Comparison of ENCODE assay signal across 8 mouse cellular contexts in the genomic region with DNA sequence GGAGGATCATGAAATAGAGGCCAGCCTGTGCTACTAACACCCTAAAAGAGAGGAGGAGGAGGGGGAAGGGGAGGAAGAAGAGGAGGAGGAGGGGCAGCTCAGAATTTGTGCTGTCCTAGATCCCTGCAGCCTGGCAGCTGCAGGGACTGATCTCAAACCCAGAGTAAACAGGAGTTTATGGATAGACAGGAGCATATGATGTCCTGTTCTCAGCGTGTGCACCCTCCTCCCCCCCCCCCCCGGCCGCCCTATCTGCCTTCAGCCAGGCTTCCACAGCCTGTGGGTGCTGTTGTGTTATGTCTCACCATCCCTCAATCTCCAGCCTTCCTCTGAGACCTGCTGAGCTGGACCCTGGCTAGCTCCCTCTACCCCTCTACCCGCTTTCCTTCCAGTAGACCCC. TPM values are rescaled to one million over a fixed set of nuclear protein-coding genes. Genes with fewer than 3 reads are reported as not detected.
DNase-seq lines count a peak whose midpoint lies in the region; ATAC-seq and TF ChIP-seq lines count a peak whose summit lies in the region.

A gene (minus strand): TSS at position 101 of the 400 bp plus-strand sequence.

- intact Hi-C loops in gastrocnemius, adult 2 months (cut with DNase I) = loop anchor here (5.0 kb wide), 2 partner anchors 97 to 158 kb away; a partner anchor contains a TSS

- H3K4me1 ChIP-seq in hindbrain, postnatal 0 days (ENCODE audit: insufficient read depth, low read length) = peaks cover 10% of the 10 kb centered on the region
- H3K4me1 ChIP-seq in megakaryocyte, embryonic 14.5 days = peaks cover 71% of the 10 kb centered on the region

- no peaks in the 10 kb centered on the region for H3K27me3 ChIP-seq in hindbrain, postnatal 0 days (ENCODE audit: insufficient read depth, low read length)
- H3K27me3 ChIP-seq in megakaryocyte, embryonic 14.5 days (replicated peaks) = peaks cover 7% of the 10 kb centered on the region

- DNase-seq in frontal cortex, postnatal 36 days (ENCODE audit: low spot score in 2 of 2) = no peak
- no peak for DNase-seq in adrenal gland, adult 8-10 months
- DNase-seq in gastrocnemius, adult 2 months = no peak
- DNase-seq in hindbrain, postnatal 0 days (ENCODE audit: low spot score) = no peak
- DNase-seq in thymus, postnatal 10 days (ENCODE audit: low spot score in 2 of 2) = no peak
- no peak for DNase-seq in testis, postnatal 10 days (ENCODE audit: low spot score)

- WGBS in hindbrain, postnatal 0 days = 64% methylated on average over 2 of the region's 4 CpGs

- H3K9me3 ChIP-seq in hindbrain, postnatal 0 days (ENCODE audit: low read length) = no peaks in the 10 kb centered on the region
- 0 out of 2 replicates have a peak, but pooled peaks cover 10% of the 10 kb centered on the region for H3K9me3 ChIP-seq in megakaryocyte, embryonic 14.5 days

- H3K9ac ChIP-seq in hindbrain, postnatal 0 days (replicated peaks; ENCODE audit: low read length) = peak within 1 kb of the TSS; percentile 97

- peak; percentile 48; the same call in 1 of the 2 replicates for ATAC-seq in frontal cortex, adult (ENCODE audit: low TSS enrichment)
- ATAC-seq in hindbrain, postnatal 0 days = no peak; the same call in 1 of the 2 replicates

- H3K4me2 ChIP-seq in hindbrain, postnatal 0 days (ENCODE audit: low read depth, low read length) = peak within 1 kb of the TSS; percentile 82

- H3K4me3 ChIP-seq in gastrocnemius, adult 2 months = peak within 1 kb of the TSS; percentile 94
- H3K4me3 ChIP-seq in hindbrain, postnatal 0 days (ENCODE audit: low read length) = peak within 1 kb of the TSS; percentile 77
- H3K4me3 ChIP-seq in megakaryocyte, embryonic 14.5 days (replicated peaks) = peak within 1 kb of the TSS; percentile 98

- H3K27ac ChIP-seq in gastrocnemius, adult 2 months = peak within 1 kb of the TSS; percentile 90
- H3K27ac ChIP-seq in hindbrain, postnatal 0 days = peak within 1 kb of the TSS; percentile 91

- TF ChIP-seq CTCF in gastrocnemius, adult 2 months (IDR thresholded peaks at IDR 0.05) = no peak
- TF ChIP-seq CTCF in hindbrain, postnatal 0 days (IDR thresholded peaks at IDR 0.05; ENCODE audit: low read depth) = no peak

- peaks cover 10% of the 10 kb centered on the region; the same call in 1 of the 2 replicates for H3K36me3 ChIP-seq in hindbrain, postnatal 0 days (ENCODE audit: insufficient read depth, low read length)
- H3K36me3 ChIP-seq in megakaryocyte, embryonic 14.5 days (replicated peaks; ENCODE audit: low read length) = peaks cover 26% of the 10 kb centered on the region

RNA-seq across cellular contexts. Expression of the gene that starts here (rescaled TPM):
- 10 to 100 TPM; 30.6 to 34.9 (median 32.4) TPM for total RNA-seq in adrenal gland, adult 8-10 months (2022)
- 10 to 100 TPM; 15.5 to 20.1 TPM for total RNA-seq in gastrocnemius, adult 2 months (2021)
- total RNA-seq in hindbrain, postnatal 0 days (2014; rRNA removed) = 62.9 and 70.8 TPM in 2 replicates
- 4.0 and 4.2 TPM in 2 replicates for polyA plus RNA-seq in hindbrain, postnatal 0 days (2015; fragmentation: Nextera tagmentation; extraction: Ambion mirVana)
- 164 and 277 TPM in 2 replicates for polyA plus RNA-seq in megakaryocyte, embryonic 14.5 days (2012; ENCODE audit: insufficient read depth, low replicate concordance)

Comparison
In these comparisons a context has a peak if more than half of its experiments do, and no peak if none do; other contexts are left out.
1. RNA of the gene that starts here (polyA plus RNA-seq): 164 to 277 TPM in megakaryocyte, embryonic 14.5 days; 4.0 to 4.2 TPM in hindbrain, postnatal 0 days; every median in the first group is over 10 times any median in the second.
2. Peak in every context shown above with its lines, with median percentiles within 50 percentile points of each other: H3K4me3 ChIP-seq.